Mouse (Mus musculus) lung, embryonic 16.5 days (tissue): ENCODE measurements around the gene Clptm1l. TPM values are rescaled to one million over a fixed set of nuclear protein-coding genes. Genes with fewer than 3 reads are reported as not detected.

ENCODE experiments used
- ATAC-seq: fragments of 200-750 bp; cut with Nextera tagmentation; 2 replicates; pipeline ENCODE4 v1.8.0; 2017; ENCODE audit warnings: low read depth, mild to moderate bottlenecking, moderate library complexity
- H3K27ac ChIP-seq: fragments of 300-500 bp; sonication (generic); 2 replicates; pipeline ENCODE4 v1.5.1; 2014; ENCODE audit warnings: mild to moderate bottlenecking, control low read depth, low read length
- H3K27me3 ChIP-seq: fragments of 300-500 bp; sonication (generic); 2 replicates; pipeline ENCODE4 v1.6.1; 2014; ENCODE audit warnings: low read depth, low read length, mixed read lengths; ENCODE audit not compliant: control insufficient read depth, insufficient read depth
- H3K36me3 ChIP-seq: fragments of 300-500 bp; sonication (generic); 2 replicates; pipeline ENCODE4 v1.6.1; 2014; ENCODE audit warnings: low read length; ENCODE audit not compliant: control insufficient read depth, insufficient read depth
- H3K4me1 ChIP-seq: fragments of 300-500 bp; sonication (generic); replicated peaks from 2 replicates; pipeline ENCODE4 v1.6.1; 2014; ENCODE audit warnings: low read length, mixed read lengths; ENCODE audit not compliant: control insufficient read depth, insufficient read depth
- H3K4me2 ChIP-seq: fragments of 300-500 bp; sonication (generic); 2 replicates; pipeline ENCODE4 v1.6.1; 2014; ENCODE audit warnings: low read depth, low read length, control low read depth
- H3K4me3 ChIP-seq: fragments of 300-500 bp; sonication (generic); 2 replicates; pipeline ENCODE4 v1.5.1; 2014; ENCODE audit warnings: mild to moderate bottlenecking, low read length, control low read depth
- H3K9ac ChIP-seq: fragments of 300-500 bp; sonication (generic); 2 replicates; pipeline ENCODE4 v1.6.1; 2014; ENCODE audit warnings: low read length, control low read depth
- H3K9me3 ChIP-seq: fragments of 300-500 bp; sonication (generic); 2 replicates; pipeline ENCODE4 v1.6.1; 2016; ENCODE audit warnings: low read length; ENCODE audit not compliant: control insufficient read depth
- whole genome bisulfite sequencing: fragments of 180-500 bp; shearing (Covaris S2); extraction: QIAGEN DNeasy Blood & Tissue Kit; methylation state at CpG from one replicate; pipeline ENCODE4 v1.1.7; 2014; 5-methylcytosine and 5-hydroxymethylcytosine counted together
- polyA plus RNA-seq: library from polyadenylated mRNA; unstranded; fragments of >200 nt; fragmentation: Nextera tagmentation; extraction: Ambion mirVana; gene quantifications from 2 replicates; pipeline ENCODE4 v1.2.1, GENCODE M21; 2015

Gene Clptm1l
- polyA plus RNA-seq, 1 experiment from 2014 or later: 105 TPM

GRCm38 (mm10) chr13:73646397-73647087, 42.7 kb downstream of the Clptm1l start:
- no peak overlapping the region for H3K27ac ChIP-seq
- peaks cover 3% of the 10 kb centered on the region; the same call in 1 of the 2 replicates for H3K36me3 ChIP-seq
- no peaks in the 10 kb centered on the region for H3K9me3 ChIP-seq
- no peak for ATAC-seq
- no peak overlapping the region for H3K4me3 ChIP-seq
- H3K27me3 ChIP-seq: no peaks in the 10 kb centered on the region
- 38% methylated on average over 6 of the region's 6 CpGs for whole genome bisulfite sequencing
- no peak overlapping the region for H3K9ac ChIP-seq
- no peaks in the 10 kb centered on the region for H3K4me1 ChIP-seq
- H3K4me2 ChIP-seq: no peak overlapping the region

DNA sequence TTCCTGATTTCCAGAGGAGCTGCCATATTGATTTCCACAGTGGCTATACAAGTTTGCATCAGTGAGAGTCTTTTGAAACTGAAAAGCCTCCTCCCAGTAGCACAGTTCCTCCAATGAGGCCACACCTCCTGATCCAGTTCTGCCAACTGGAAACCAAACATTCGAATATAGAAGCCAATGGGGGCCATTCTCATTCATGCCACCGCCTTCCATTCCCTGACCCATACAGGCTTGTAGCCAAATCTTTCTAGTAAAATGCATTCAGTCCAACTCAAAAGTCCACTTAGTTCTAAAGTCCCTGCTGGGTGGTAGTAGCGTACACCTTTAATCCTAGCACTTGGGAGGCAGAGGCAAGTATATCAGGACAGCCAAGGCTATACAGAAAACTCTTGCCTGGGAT, 49.5 kb downstream of the Clptm1l start:
- WGBS: 78% methylated on average over 3 of the region's 3 CpGs
- Histone ChIP-seq H3K4me3 (no peak overlapping the region), H3K27me3 (no peaks in the 10 kb centered on the region), H3K9ac (no peak overlapping the region), H3K36me3 (peaks cover 3% of the 10 kb centered on the region; the same call in 1 of the 2 replicates), H3K4me1 (no peaks in the 10 kb centered on the region), H3K27ac (no peak overlapping the region), H3K4me2 (no peak overlapping the region), H3K9me3 (no peaks in the 10 kb centered on the region)
- ATAC-seq: no peak

DNA sequence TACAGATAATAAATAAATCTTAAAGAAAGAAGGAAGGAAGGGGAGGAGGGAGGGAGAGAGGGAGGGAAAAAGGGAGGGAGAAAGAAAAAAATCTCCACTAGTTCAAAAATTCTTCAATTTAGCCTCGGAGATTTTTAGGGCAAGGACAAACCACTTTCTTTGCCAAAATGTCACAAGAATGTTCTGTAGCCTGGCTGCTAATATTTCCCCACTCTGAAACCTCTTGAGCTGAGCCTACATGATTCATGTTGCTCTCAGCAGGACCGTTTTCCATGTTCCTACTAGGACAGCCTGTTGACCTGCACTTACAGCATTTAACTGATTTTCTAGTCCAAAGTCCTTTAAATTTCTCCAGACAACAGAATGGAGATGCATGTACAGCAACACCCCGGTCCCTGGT, 51.2 kb downstream of the Clptm1l start:
- Histone ChIP-seq H3K4me1 (no peaks in the 10 kb centered on the region), H3K27me3 (no peaks in the 10 kb centered on the region), H3K4me2 (no peak overlapping the region), H3K4me3 (no peak overlapping the region), H3K9ac (no peak overlapping the region), H3K9me3 (no peaks in the 10 kb centered on the region), H3K36me3 (no peaks in the 10 kb centered on the region), H3K27ac (no peak overlapping the region)
- WGBS: 57% methylated on average over 3 of the region's 3 CpGs
- no peak for ATAC-seq

DNA sequence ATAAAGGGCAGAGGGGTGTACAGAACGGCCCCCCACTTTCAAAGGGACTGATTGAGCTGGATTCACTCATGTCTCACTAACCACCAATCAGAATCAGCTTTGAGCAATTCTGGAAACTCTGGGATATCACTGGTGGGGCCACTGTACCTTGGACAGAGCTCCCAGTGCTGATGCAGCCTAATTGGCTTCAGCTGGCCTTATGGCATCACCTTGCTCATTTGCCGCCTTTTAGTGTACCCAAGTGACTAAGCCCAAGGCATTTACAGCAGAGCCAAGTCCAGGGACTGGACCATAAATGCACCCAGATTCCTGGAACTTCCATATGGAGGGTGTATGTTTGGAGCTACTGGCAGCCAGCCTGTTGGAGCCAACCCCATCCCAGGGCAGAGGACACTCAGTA, 55.1 kb downstream of the Clptm1l start:
- no peak overlapping the region for H3K27ac ChIP-seq
- H3K4me1 ChIP-seq: no peaks in the 10 kb centered on the region
- no peaks in the 10 kb centered on the region for H3K36me3 ChIP-seq
- ATAC-seq: no peak
- no peak overlapping the region for H3K9ac ChIP-seq
- WGBS: 45% methylated on average over 2 of the region's 2 CpGs
- H3K4me3 ChIP-seq: no peak overlapping the region
- H3K9me3 ChIP-seq: no peaks in the 10 kb centered on the region
- no peaks in the 10 kb centered on the region for H3K27me3 ChIP-seq
- H3K4me2 ChIP-seq: no peak overlapping the region

GRCm38 (mm10) chr13:73660163-73660695, 56.4 kb downstream of the Clptm1l start:
- Histone ChIP-seq H3K4me2 (no peak overlapping the region), H3K4me3 (no peak overlapping the region), H3K4me1 (no peaks in the 10 kb centered on the region), H3K27me3 (no peaks in the 10 kb centered on the region), H3K27ac (no peak overlapping the region), H3K36me3 (no peaks in the 10 kb centered on the region), H3K9me3 (no peaks in the 10 kb centered on the region), H3K9ac (no peak overlapping the region)
- 57% methylated on average over 2 of the region's 2 CpGs for WGBS
- ATAC-seq: no peak

Other genes with a start within 250 kb of the Clptm1l start
- gene Lpcat1, start 136.8 kb upstream of the Clptm1l start, polyA plus RNA-seq: 119 and 140 TPM in 2 replicates
- 0.08 and 0.18 TPM in 2 replicates for gene Slc6a3, start 67.3 kb upstream of the Clptm1l start, polyA plus RNA-seq
- 3.4 and 3.9 TPM in 2 replicates for gene Tert, start 22.9 kb downstream of the Clptm1l start, polyA plus RNA-seq
- gene Slc6a18, start 74.0 kb downstream of the Clptm1l start, polyA plus RNA-seq: not detected in 2 replicates
- gene Slc6a19, start 100.9 kb downstream of the Clptm1l start, polyA plus RNA-seq: 0.08 TPM in 1 of 2 replicates, not detected in the other
- 14.6 and 18.7 TPM in 2 replicates for gene Slc12a7, start 129.1 kb downstream of the Clptm1l start, polyA plus RNA-seq
- 4.7 and 4.8 TPM in 2 replicates for gene Nkd2, start 243.6 kb downstream of the Clptm1l start, polyA plus RNA-seq